Mouse (Mus musculus): ENCODE measurements around the gene Obscn.

GRCm38 (mm10) chr11:59142962-59143361, 6.8 kb upstream of the Obscn start:
- TF ChIP-seq CTCF (IDR thresholded peaks at IDR 0.05) (no peak), EP300 (IDR thresholded peaks at IDR 0.05; ENCODE audit: insufficient read depth, low read depth, low read length) (no peak), POLR2A (IDR thresholded peaks at IDR 0.05; ENCODE audit: insufficient read depth, low read depth, low read length) (no peak)

Measured in heart, adult 2 months (tissue).